Mouse (Mus musculus): ENCODE measurements around the gene BC005537. TPM values are rescaled to one million over a fixed set of nuclear protein-coding genes. Genes with fewer than 3 reads are reported as not detected.
"Not testable (repeated sequence)": the region's sequence is repeated elsewhere in the genome, so short reads cannot be mapped to it uniquely, and the experiment has no call there.

Gene BC005537
- 9.4 and 9.6 TPM in 2 replicates for polyA plus RNA-seq (2015; fragmentation: Nextera tagmentation; extraction: Ambion mirVana)

DNA sequence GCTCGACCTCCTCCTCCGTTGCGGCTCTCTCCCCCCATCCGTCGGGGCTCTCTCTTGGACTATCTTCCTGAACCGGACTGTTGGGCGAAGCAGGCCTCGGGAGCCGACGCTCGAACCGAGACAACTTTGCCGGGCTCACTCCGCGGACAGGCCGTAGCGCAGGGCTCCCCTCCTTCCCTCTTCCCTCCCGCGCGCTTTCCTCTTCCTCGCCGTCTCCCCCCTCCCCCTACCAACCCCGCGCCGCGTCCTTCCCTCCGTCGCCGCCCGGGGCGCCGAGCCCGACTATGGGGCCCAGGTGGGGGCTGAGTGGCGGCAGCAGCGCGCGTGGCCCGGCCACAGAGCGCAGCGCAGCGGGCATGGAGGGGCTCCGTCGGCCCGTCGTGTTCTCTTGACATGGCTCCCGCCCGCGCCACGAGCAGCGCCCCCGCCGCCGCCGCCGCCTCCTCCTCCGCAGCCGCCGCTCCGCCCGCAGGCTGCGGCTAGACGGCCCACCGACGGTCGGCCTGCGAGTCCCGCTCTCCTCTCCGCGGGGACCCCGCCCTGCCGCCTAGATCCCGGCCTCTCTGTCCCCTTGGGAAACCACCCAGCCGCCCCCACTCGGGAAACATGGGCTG, at the start of gene BC005537:
BC005537 (plus strand) TSS at position 350 of the 614 bp plus-strand sequence.
- H3K36me3 ChIP-seq (ENCODE audit: control insufficient read depth, insufficient read depth, low read length) = no peaks in the 10 kb centered on the region
- no peaks in the 10 kb centered on the region for H3K27me3 ChIP-seq (replicated peaks; ENCODE audit: control insufficient read depth, insufficient read depth, low read length)
- WGBS = under 1% methylated on average over 67 of the region's 74 CpGs
- H3K4me3 ChIP-seq (ENCODE audit: low read length) = peak within 1 kb of the TSS; percentile 97
- H3K9ac ChIP-seq (ENCODE audit: low read depth, low read length) = peak within 1 kb of the TSS; percentile 99
- peak within 1 kb of the TSS; percentile 100 for H3K27ac ChIP-seq (ENCODE audit: low read length)
- H3K9me3 ChIP-seq (ENCODE audit: control insufficient read depth, low read length) = no peaks in the 10 kb centered on the region
- peak; percentile 62 for ATAC-seq
- peaks cover 3% of the 10 kb centered on the region; the same call in 1 of the 2 replicates for H3K4me1 ChIP-seq (ENCODE audit: control insufficient read depth, insufficient read depth, low read length)
- peak within 1 kb of the TSS; percentile 91 for H3K4me2 ChIP-seq (ENCODE audit: low read depth, low read length)

DNA sequence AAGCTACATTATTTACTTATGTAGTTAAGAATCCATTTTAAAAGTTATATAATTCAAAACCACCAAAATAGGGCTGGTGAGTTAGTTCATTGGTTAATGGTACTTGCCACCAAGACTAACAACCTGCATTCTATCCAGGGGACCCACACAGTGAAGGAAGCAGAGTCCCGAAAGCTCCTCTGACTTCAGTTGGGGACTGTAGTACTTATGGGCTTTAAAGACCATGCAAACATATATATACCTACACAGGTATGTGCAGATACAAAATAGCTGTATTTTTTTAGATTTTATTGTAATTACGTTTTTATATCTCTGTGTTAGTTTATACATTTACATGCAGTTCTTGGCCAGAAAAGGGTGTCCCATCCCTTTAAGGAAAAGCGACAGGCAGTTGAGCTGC, 44.7 kb upstream of the BC005537 start:
- no peak overlapping the region for H3K4me2 ChIP-seq (ENCODE audit: low read depth, low read length)
- H3K9me3 ChIP-seq (ENCODE audit: control insufficient read depth, low read length) = no peaks in the 10 kb centered on the region
- peaks cover 5% of the 10 kb centered on the region for H3K4me1 ChIP-seq (ENCODE audit: control insufficient read depth, insufficient read depth, low read length)
- no peak overlapping the region for H3K27ac ChIP-seq (ENCODE audit: low read length)
- no peak overlapping the region for H3K9ac ChIP-seq (ENCODE audit: low read depth, low read length)
- WGBS = 96% methylated on average over 3 of the region's 3 CpGs
- no peaks in the 10 kb centered on the region for H3K36me3 ChIP-seq (ENCODE audit: control insufficient read depth, insufficient read depth, low read length)
- no peak overlapping the region for H3K4me3 ChIP-seq (ENCODE audit: low read length)
- H3K27me3 ChIP-seq (replicated peaks; ENCODE audit: control insufficient read depth, insufficient read depth, low read length) = no peaks in the 10 kb centered on the region
- no peak for ATAC-seq

GRCm38 (mm10) chr13:24757820-24758564, 43.5 kb upstream of the BC005537 start:
- WGBS = 81% methylated on average over 12 of the region's 12 CpGs
- no peak for ATAC-seq
- no peaks in the 10 kb centered on the region for H3K9me3 ChIP-seq (ENCODE audit: control insufficient read depth, low read length)

GRCm38 (mm10) chr13:24759451-24759850, 42.0 kb upstream of the BC005537 start:
- H3K36me3 ChIP-seq (ENCODE audit: control insufficient read depth, insufficient read depth, low read length) = no peaks in the 10 kb centered on the region
- H3K9me3 ChIP-seq (ENCODE audit: control insufficient read depth, low read length) = no peaks in the 10 kb centered on the region
- H3K4me2 ChIP-seq (ENCODE audit: low read depth, low read length) = no peak overlapping the region
- H3K27me3 ChIP-seq (replicated peaks; ENCODE audit: control insufficient read depth, insufficient read depth, low read length) = no peaks in the 10 kb centered on the region
- H3K27ac ChIP-seq (ENCODE audit: low read length) = no peak overlapping the region
- no peak overlapping the region for H3K4me3 ChIP-seq (ENCODE audit: low read length)
- WGBS = 79% methylated on average over 10 of the region's 10 CpGs
- H3K9ac ChIP-seq (ENCODE audit: low read depth, low read length) = no peak overlapping the region
- H3K4me1 ChIP-seq (ENCODE audit: control insufficient read depth, insufficient read depth, low read length) = peaks cover 11% of the 10 kb centered on the region
- no peak for ATAC-seq

More at GRCm38 (mm10) chr13:24757820-24758564, 43.5 kb upstream of the BC005537 start:
- H3K9ac ChIP-seq (ENCODE audit: low read depth, low read length) = no peak overlapping the region
- no peak overlapping the region for H3K4me3 ChIP-seq (ENCODE audit: low read length)
- H3K4me1 ChIP-seq (ENCODE audit: control insufficient read depth, insufficient read depth, low read length) = peaks cover 11% of the 10 kb centered on the region
- H3K36me3 ChIP-seq (ENCODE audit: control insufficient read depth, insufficient read depth, low read length) = no peaks in the 10 kb centered on the region
- H3K27ac ChIP-seq (ENCODE audit: low read length) = no peak overlapping the region
- H3K27me3 ChIP-seq (replicated peaks; ENCODE audit: control insufficient read depth, insufficient read depth, low read length) = no peaks in the 10 kb centered on the region
- no peak overlapping the region for H3K4me2 ChIP-seq (ENCODE audit: low read depth, low read length)

DNA sequence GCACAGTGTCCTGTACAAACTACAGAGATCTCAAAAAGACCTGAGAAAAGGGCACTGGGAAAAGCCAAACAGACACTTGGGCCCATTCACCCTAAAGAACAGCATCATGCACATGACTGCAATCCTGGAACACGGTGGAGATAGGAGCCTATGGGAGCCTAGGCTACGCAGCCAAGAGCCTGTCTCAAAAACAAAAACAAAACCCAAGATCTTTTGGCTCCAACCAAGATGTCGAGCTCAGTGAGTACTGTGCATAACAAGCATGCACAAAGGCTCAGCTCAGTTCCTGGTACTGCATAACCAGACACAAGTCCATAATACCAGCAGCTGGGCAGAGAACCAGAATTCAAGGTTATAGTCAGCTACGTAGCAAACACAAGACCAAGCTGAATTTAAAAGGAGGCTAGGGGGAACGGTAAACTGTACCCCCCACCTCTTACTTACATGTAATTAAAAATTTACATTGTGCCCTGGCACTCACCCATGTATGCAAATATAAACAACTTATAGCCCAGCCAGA, 41.0 kb upstream of the BC005537 start:
- peaks cover 11% of the 10 kb centered on the region for H3K4me1 ChIP-seq (ENCODE audit: control insufficient read depth, insufficient read depth, low read length)
- H3K9me3 ChIP-seq (ENCODE audit: control insufficient read depth, low read length) = no peaks in the 10 kb centered on the region
- peak overlapping the region; percentile 98 for H3K4me3 ChIP-seq (ENCODE audit: low read length)
- H3K27ac ChIP-seq (ENCODE audit: low read length) = no peak overlapping the region
- H3K4me2 ChIP-seq (ENCODE audit: low read depth, low read length) = peak overlapping the region; percentile 73
- H3K9ac ChIP-seq (ENCODE audit: low read depth, low read length) = peak overlapping the region; percentile 87; the same call in 1 of the 2 replicates
- no peaks in the 10 kb centered on the region for H3K36me3 ChIP-seq (ENCODE audit: control insufficient read depth, insufficient read depth, low read length)
- WGBS = 51% methylated on average over 5 of the region's 5 CpGs
- no peak for ATAC-seq
- H3K27me3 ChIP-seq (replicated peaks; ENCODE audit: control insufficient read depth, insufficient read depth, low read length) = no peaks in the 10 kb centered on the region

DNA sequence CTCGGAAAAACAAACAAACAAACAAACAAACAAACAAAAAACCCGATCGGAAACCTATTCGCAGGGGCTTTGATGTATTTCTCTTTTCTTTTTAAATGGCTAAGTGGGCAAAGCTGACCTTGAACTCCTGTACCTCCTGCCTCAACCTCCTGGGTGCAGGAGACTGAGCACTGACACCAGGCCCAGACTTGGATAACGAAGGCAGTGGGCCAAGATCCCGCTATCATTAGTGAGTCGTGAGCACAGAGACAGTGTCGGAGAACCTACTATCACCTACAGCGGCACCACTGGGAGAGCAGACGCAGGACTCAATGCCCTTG, 40.4 kb upstream of the BC005537 start:
- peak overlapping the region; percentile 77 for H3K27ac ChIP-seq (ENCODE audit: low read length)
- H3K4me2 ChIP-seq (ENCODE audit: low read depth, low read length) = peak overlapping the region; percentile 73
- no peaks in the 10 kb centered on the region for H3K9me3 ChIP-seq (ENCODE audit: control insufficient read depth, low read length)
- 2% methylated on average over 10 of the region's 10 CpGs for WGBS
- H3K36me3 ChIP-seq (ENCODE audit: control insufficient read depth, insufficient read depth, low read length) = no peaks in the 10 kb centered on the region
- no peak for ATAC-seq
- H3K4me3 ChIP-seq (ENCODE audit: low read length) = peak overlapping the region; percentile 98
- H3K27me3 ChIP-seq (replicated peaks; ENCODE audit: control insufficient read depth, insufficient read depth, low read length) = no peaks in the 10 kb centered on the region
- H3K9ac ChIP-seq (ENCODE audit: low read depth, low read length) = peak overlapping the region; percentile 87
- peaks cover 11% of the 10 kb centered on the region for H3K4me1 ChIP-seq (ENCODE audit: control insufficient read depth, insufficient read depth, low read length)

GRCm38 (mm10) chr13:24761403-24762227, 39.8 kb upstream of the BC005537 start, which contains the start of gene Gmnn:
Gene Gmnn (minus strand): TSS chr13:24761923.
- Histone ChIP-seq H3K27me3 (replicated peaks; ENCODE audit: control insufficient read depth, insufficient read depth, low read length) (no peaks in the 10 kb centered on the region), H3K4me3 (ENCODE audit: low read length) (peak within 1 kb of the TSS; percentile 98), H3K36me3 (ENCODE audit: control insufficient read depth, insufficient read depth, low read length) (no peaks in the 10 kb centered on the region), H3K4me1 (ENCODE audit: control insufficient read depth, insufficient read depth, low read length) (peaks cover 11% of the 10 kb centered on the region), H3K9me3 (ENCODE audit: control insufficient read depth, low read length) (no peaks in the 10 kb centered on the region), H3K27ac (ENCODE audit: low read length) (peak within 1 kb of the TSS; percentile 94), H3K4me2 (ENCODE audit: low read depth, low read length) (peak within 1 kb of the TSS; percentile 73), H3K9ac (ENCODE audit: low read depth, low read length) (peak within 1 kb of the TSS; percentile 87)
- WGBS = under 1% methylated on average over 79 of the region's 79 CpGs
- peak; percentile 99 for ATAC-seq

DNA sequence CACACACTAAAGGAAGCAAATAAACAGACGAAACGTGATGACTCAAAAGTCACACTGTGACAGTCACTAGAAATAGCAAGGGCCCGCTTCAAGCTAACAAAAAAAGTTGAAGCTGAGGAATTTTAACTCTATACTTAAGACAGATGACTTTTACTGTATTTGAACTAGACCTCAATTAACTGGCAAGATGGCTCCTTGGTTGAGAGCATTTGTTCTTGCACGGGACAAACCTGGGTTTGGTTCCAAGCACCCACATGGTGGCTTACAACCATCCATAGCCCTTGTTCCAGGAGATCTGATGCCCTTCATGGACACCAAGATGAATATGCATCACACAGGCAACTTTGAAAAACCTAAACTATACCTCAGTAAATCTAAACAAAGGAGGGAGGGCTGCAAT, 39.2 kb upstream of the BC005537 start:
- peak overlapping the region; percentile 73 for H3K4me2 ChIP-seq (ENCODE audit: low read depth, low read length)
- H3K27me3 ChIP-seq (replicated peaks; ENCODE audit: control insufficient read depth, insufficient read depth, low read length) = no peaks in the 10 kb centered on the region
- H3K4me1 ChIP-seq (ENCODE audit: control insufficient read depth, insufficient read depth, low read length) = peaks cover 11% of the 10 kb centered on the region
- WGBS = 26% methylated on average over 4 of the region's 4 CpGs
- no peaks in the 10 kb centered on the region for H3K9me3 ChIP-seq (ENCODE audit: control insufficient read depth, low read length)
- H3K27ac ChIP-seq (ENCODE audit: low read length) = peak overlapping the region; percentile 94; the same call in 1 of the 2 replicates
- H3K9ac ChIP-seq (ENCODE audit: low read depth, low read length) = peak overlapping the region; percentile 87
- peak overlapping the region; percentile 98 for H3K4me3 ChIP-seq (ENCODE audit: low read length)
- H3K36me3 ChIP-seq (ENCODE audit: control insufficient read depth, insufficient read depth, low read length) = no peaks in the 10 kb centered on the region
- ATAC-seq = no peak

DNA sequence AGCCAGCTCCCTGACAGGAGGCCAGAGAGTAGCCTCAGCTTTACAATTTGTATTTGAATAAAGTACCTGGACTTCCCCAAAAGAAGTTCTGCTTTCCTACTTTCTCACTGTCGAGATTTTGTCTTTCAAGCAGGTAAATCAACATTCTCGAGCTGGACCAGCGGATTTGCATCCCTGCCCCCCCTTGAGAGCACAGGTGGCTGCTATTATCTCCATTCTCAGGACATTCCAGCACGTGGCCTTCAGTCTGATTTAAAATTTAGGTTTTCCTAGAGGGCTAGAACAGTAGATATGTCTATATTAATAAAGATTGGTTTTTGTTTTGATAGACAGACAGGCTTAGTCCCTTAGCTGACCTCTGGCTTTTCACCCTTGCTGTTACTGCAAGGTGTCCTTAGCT, 33.6 kb upstream of the BC005537 start:
- not testable (repeated sequence) for H3K4me2 ChIP-seq (ENCODE audit: low read depth, low read length); ATAC-seq; H3K9me3 ChIP-seq (ENCODE audit: control insufficient read depth, low read length); H3K27ac ChIP-seq (ENCODE audit: low read length); H3K4me3 ChIP-seq (ENCODE audit: low read length); H3K9ac ChIP-seq (ENCODE audit: low read depth, low read length); H3K4me1 ChIP-seq (ENCODE audit: control insufficient read depth, insufficient read depth, low read length); H3K27me3 ChIP-seq (replicated peaks; ENCODE audit: control insufficient read depth, insufficient read depth, low read length); H3K36me3 ChIP-seq (ENCODE audit: control insufficient read depth, insufficient read depth, low read length)
- 81% methylated on average over 4 of the region's 4 CpGs for WGBS

Data from intestine, embryonic 16.5 days (tissue).